Mouse (Mus musculus): ENCODE data around the gene Mterf4. TPM values are rescaled to one million over a fixed set of nuclear protein-coding genes. Genes with fewer than 3 reads are reported as not detected.

Gene Mterf4
- polyA plus RNA-seq (2012; rRNA removed): 7.4 and 9.8 TPM in 2 replicates

DNA sequence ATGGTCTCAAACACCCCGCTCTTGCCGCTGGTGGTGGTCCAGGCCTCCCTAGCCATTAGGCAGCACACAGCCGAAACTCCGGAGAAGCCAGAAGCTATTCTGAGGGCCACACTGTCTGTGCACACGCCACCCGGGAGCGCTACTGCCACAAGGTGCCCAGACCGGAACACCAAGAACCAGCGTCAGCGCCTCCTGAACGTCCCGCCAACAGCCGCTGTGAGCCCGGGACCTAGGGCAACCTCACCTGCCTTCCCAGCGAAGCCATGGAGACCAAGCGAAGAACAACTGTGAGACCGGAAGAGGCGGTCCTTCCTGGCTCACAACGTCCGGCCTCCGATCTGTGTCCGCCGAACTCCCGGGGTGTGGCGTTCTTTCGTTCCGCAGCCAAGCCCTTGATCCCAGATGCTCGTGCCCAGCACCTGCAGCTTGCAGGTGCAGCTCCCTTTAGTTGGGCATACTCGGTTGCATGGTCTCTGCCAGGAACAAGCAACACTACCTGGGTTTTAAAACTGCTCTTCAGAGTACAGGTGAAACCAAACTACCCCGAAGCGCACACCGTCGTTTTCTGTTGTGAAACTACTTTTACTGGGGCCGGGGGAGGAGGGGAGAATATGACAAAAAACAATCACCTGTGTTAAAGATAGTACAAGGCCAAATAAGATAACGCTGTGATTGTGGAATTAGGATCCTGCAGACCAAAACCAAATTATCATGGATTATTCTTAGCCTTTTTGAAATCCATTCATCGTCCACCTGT is at the start of gene Mterf4:
TSS of gene Mterf4 (minus strand) at position 335 of the 757 bp plus-strand sequence.
- Histone ChIP-seq H3K4me1 (ENCODE audit: control insufficient read depth, insufficient read depth, low read length) (peaks cover 3% of the 10 kb centered on the region; the same call in 1 of the 2 replicates), H3K4me3 (replicated peaks; ENCODE audit: extremely low read depth, low read depth, low read length) (peak within 1 kb of the TSS; percentile 81)
- TF ChIP-seq POLR2A (IDR thresholded peaks at IDR 0.05; ENCODE audit: borderline replicate concordance, extremely low read depth, low read depth, low read length): peak; percentile 75; the same call in 1 of the 2 replicates
- TF ChIP-seq CTCF (IDR thresholded peaks at IDR 0.05; ENCODE audit: insufficient read depth, low read length): no peak
- 7% methylated on average over 36 of the region's 36 CpGs for WGBS
- peak; percentile 81 for DNase-seq

DNA sequence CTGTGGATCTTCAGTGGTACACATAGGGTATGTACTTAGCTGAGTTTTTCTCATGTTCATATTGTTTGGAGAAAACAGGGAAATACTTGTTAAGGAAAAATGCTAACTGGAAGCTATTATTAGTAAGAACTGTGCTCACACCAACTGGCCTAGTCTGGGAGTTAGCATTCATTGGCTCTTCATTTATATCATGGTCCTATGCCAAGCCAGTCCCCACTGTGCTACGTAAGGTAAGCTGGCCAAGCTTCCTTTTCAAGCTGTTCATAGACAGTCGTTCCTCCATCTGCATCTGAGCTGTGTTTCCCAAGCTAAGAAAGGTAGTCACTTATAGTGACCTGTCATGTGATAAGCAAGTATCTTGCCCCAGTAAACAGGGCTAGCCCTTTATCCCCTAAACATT is 47.0 kb upstream of the Mterf4 start:
- no peak for TF ChIP-seq CTCF (IDR thresholded peaks at IDR 0.05; ENCODE audit: insufficient read depth, low read length)
- TF ChIP-seq POLR2A (IDR thresholded peaks at IDR 0.05; ENCODE audit: borderline replicate concordance, extremely low read depth, low read depth, low read length): no peak
- no peak overlapping the region for H3K4me3 ChIP-seq (replicated peaks; ENCODE audit: extremely low read depth, low read depth, low read length)
- 94% methylated on average over 2 of the region's 2 CpGs for WGBS
- H3K4me1 ChIP-seq (ENCODE audit: control insufficient read depth, insufficient read depth, low read length): no peaks in the 10 kb centered on the region
- DNase-seq: no peak

DNA sequence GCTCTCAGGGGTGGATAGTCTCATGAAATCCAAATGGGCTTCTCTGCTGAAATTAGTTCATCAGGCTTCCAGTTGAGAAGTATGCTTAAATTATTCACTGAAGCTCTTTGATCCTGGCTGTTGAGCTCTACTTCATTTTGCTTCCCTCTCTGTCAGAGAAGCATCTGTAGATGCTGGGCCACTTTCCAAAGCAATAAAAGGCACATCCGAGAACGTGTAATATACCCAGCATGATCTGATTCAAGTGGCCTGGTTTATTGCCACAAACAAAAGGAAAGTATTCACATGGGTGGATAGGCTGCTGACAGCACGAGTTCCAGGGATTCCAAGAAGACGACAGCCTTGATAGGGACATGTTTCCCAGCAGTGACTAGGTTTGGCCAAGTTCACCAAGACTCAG is 44.0 kb upstream of the Mterf4 start:
- 75% methylated on average over 4 of the region's 4 CpGs for WGBS
- Histone ChIP-seq H3K4me3 (replicated peaks; ENCODE audit: extremely low read depth, low read depth, low read length) (no peak overlapping the region), H3K4me1 (ENCODE audit: control insufficient read depth, insufficient read depth, low read length) (no peaks in the 10 kb centered on the region)
- DNase-seq: no peak
- TF ChIP-seq POLR2A (IDR thresholded peaks at IDR 0.05; ENCODE audit: borderline replicate concordance, extremely low read depth, low read depth, low read length) (no peak), CTCF (IDR thresholded peaks at IDR 0.05; ENCODE audit: insufficient read depth, low read length) (no peak)

DNA sequence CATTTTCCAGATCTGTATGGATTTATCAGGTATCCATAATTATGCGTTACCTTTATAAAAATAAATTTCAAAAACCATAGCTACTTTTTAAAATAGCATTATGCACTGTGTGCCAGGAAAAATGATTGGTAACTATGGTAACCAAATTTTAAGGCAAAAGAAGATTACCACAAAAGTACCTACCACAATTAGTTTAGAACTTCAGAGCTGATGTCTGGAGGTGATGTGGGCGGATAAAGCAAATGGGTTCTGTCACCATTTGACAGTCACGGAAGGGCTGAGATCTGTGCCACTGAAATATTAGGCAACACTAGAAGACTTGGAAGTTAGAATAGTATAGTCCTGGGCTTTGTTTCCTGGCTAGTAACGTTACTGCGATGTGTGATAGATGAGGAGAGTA is 41.5 kb upstream of the Mterf4 start:
- TF ChIP-seq CTCF (IDR thresholded peaks at IDR 0.05; ENCODE audit: insufficient read depth, low read length) (no peak), POLR2A (IDR thresholded peaks at IDR 0.05; ENCODE audit: borderline replicate concordance, extremely low read depth, low read depth, low read length) (no peak)
- WGBS: 74% methylated on average over 5 of the region's 5 CpGs

DNA sequence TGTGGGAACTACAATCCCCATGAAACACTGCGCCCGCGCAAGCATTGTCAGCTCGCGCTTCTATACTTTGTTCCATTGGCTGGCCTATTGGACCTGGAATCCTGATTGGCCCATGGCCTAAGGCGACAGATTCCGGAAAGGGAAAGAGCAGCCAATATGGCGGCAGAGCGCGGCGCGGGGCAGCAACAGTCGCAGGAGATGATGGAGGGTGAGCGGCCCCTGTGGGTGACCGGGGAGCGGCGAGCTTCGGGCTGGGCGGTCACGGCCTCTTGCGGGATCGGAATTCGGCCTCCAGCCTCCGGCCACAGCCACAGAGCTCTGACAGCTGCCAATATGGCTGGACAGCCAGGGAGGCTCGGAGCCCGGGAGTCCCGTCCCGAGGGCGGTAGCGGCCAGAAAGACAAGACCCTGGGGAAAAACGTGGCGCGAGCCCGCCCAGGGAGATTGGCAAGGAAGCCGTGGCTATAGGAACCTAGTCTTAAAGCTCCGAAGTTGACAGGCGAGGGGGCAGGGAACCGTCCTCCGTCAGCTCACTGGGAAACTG is 37.9 kb upstream of the Mterf4 start:
- TF ChIP-seq CTCF (IDR thresholded peaks at IDR 0.05; ENCODE audit: insufficient read depth, low read length): no peak
- peak; percentile 74; the same call in 1 of the 2 replicates for TF ChIP-seq POLR2A (IDR thresholded peaks at IDR 0.05; ENCODE audit: borderline replicate concordance, extremely low read depth, low read depth, low read length)

More for the DNA sequence above, 41.5 kb upstream of the Mterf4 start:
- Histone ChIP-seq H3K4me1 (ENCODE audit: control insufficient read depth, insufficient read depth, low read length) (no peaks in the 10 kb centered on the region; the same call in 1 of the 2 replicates), H3K4me3 (replicated peaks; ENCODE audit: extremely low read depth, low read depth, low read length) (no peak overlapping the region)
- DNase-seq: no peak

DNA sequence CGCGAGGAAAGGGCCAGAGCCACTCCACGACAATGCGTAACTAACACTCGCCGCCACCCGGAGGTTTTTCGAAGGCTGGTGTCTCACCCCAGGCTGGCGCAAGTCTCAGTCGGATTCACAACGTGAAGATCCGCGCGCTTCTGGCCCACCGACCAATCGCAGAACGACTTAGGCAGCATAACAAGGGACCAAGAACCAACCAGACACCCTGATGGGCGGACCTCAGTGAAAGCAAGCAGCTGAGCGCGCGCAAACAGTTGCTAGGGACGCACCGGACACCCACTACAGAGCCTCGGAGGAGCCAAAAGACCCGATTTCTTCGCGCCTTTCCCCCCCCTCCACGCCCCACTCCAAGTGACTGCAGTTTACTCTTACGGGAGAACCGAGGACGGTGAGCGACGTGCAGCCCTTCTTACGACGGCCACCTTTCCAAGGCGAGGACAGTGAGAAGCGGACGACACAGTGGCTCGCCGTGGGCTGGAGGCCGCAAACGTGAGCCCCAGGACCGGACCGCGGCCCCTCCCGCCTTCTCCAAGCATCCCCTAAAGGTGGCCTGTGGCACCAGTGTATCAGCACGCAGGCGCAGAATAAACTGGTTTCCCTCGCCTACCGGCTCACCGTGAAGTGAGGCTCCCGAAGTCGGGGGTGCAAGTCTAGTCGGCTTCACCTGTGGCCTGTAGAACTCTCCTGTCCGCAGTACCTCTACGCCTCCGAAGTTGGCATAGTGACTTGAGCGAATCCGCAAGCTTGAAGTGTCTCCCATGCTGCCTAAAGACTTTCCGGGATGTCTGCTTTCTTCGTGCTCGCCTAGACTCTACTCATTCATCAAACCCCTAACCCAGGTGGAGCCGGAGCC is 37.2 kb upstream of the Mterf4 start, which contains the start of the genes Ppp1r7 and Pask:
TSS of gene Ppp1r7 (plus strand) at position 207 of the 856 bp plus-strand sequence.
TSS of gene Pask (minus strand) at position 835 of the 856 bp plus-strand sequence.
- under 1% methylated on average over 63 of the region's 63 CpGs for WGBS
- peak; percentile 89 for DNase-seq
- H3K4me1 ChIP-seq (ENCODE audit: control insufficient read depth, insufficient read depth, low read length): no peaks in the 10 kb centered on the region; the same call in 1 of the 2 replicates
- peak within 1 kb of the TSS; percentile 88 for H3K4me3 ChIP-seq (replicated peaks; ENCODE audit: extremely low read depth, low read depth, low read length)
- no peak for TF ChIP-seq CTCF (IDR thresholded peaks at IDR 0.05; ENCODE audit: insufficient read depth, low read length)
- TF ChIP-seq POLR2A (IDR thresholded peaks at IDR 0.05; ENCODE audit: borderline replicate concordance, extremely low read depth, low read depth, low read length): no peak

More for the DNA sequence above, 37.9 kb upstream of the Mterf4 start:
- Histone ChIP-seq H3K4me1 (ENCODE audit: control insufficient read depth, insufficient read depth, low read length) (no peaks in the 10 kb centered on the region; the same call in 1 of the 2 replicates), H3K4me3 (replicated peaks; ENCODE audit: extremely low read depth, low read depth, low read length) (peak overlapping the region; percentile 88)
- no peak for DNase-seq
- WGBS: under 1% methylated on average over 39 of the region's 39 CpGs

DNA sequence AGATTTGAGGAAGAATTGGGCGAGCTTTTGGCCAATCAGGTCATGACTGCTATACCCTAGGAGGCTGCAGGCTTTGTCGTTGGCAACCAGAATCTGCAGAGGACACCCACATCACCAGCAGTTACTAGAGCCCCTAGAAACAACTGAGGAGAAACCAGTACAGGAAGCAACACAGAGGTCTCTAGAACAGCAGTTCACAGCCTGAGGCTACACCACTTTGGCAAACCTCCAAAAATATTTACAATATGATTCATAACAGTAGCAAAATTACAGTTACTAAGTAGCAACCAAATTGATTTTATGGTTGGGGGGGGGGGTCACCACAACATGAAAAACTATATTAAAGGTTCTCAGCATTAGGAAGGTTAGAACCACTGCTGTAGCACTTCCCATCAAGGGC is 28.9 kb upstream of the Mterf4 start:
- TF ChIP-seq POLR2A (IDR thresholded peaks at IDR 0.05; ENCODE audit: borderline replicate concordance, extremely low read depth, low read depth, low read length) (no peak), CTCF (IDR thresholded peaks at IDR 0.05; ENCODE audit: insufficient read depth, low read length) (no peak)
- no peak overlapping the region for H3K4me3 ChIP-seq (replicated peaks; ENCODE audit: extremely low read depth, low read depth, low read length)
- WGBS: 84% methylated on average over 2 of the region's 2 CpGs
- no peak for DNase-seq
- no peaks in the 10 kb centered on the region for H3K4me1 ChIP-seq (ENCODE audit: control insufficient read depth, insufficient read depth, low read length)

DNA sequence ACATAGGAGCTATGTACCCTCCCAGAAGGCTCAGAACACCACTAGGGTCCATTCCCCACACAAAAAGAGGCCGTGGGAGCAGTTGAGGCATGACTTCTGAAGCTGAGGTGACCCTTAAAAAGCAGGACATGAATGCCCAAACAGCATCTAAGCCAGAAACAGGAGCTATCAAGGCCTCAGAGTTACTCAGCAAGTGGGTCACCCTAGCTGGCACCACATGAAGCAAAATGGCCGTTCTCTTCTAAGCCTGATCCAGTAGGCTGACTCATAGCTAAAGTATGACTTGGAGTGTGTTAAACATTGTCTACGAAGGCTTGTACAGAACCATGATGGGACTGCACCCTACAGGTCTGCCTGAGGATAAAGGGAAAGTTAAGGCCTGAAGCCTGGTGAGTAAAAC is 20.7 kb upstream of the Mterf4 start:
- H3K4me3 ChIP-seq (replicated peaks; ENCODE audit: extremely low read depth, low read depth, low read length): no peak overlapping the region
- 74% methylated on average over 3 of the region's 3 CpGs for WGBS
- no peak for TF ChIP-seq CTCF (IDR thresholded peaks at IDR 0.05; ENCODE audit: insufficient read depth, low read length)
- no peak for TF ChIP-seq POLR2A (IDR thresholded peaks at IDR 0.05; ENCODE audit: borderline replicate concordance, extremely low read depth, low read depth, low read length)
- DNase-seq: no peak
- no peaks in the 10 kb centered on the region for H3K4me1 ChIP-seq (ENCODE audit: control insufficient read depth, insufficient read depth, low read length)

DNA sequence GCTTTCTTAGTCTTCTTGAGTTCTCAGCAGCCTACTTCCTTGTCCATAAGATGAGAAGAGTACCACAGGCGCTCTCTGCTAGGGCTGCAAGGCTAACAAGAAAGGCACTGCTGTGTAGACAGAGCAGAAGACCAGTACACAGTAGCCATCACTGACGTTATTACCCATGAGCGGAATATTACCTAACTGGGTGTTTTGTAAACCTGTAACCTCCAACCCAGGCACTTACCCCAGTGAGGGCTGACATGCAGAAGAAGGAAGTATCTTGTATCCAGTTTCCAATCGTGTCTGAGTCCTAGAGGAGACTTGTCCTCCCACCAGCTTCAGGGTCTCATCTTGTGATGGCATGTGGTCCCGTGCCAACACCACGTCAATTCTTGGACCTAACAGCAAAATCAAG is 18.3 kb upstream of the Mterf4 start:
- no peaks in the 10 kb centered on the region for H3K4me1 ChIP-seq (ENCODE audit: control insufficient read depth, insufficient read depth, low read length)
- H3K4me3 ChIP-seq (replicated peaks; ENCODE audit: extremely low read depth, low read depth, low read length): no peak overlapping the region
- no peak for DNase-seq
- WGBS: 91% methylated on average over 6 of the region's 6 CpGs
- TF ChIP-seq POLR2A (IDR thresholded peaks at IDR 0.05; ENCODE audit: borderline replicate concordance, extremely low read depth, low read depth, low read length) (no peak), CTCF (IDR thresholded peaks at IDR 0.05; ENCODE audit: insufficient read depth, low read length) (no peak)

Measured in lung, adult 2 months (tissue).